Mouse (Mus musculus) olfactory bulb, adult 2 months (tissue): ENCODE results near the gene Stard7. TPM values are rescaled to one million over a fixed set of nuclear protein-coding genes. Genes with fewer than 3 reads are reported as not detected.
A peak's percentile ranks its signal among the peaks of the same experiment; 100 is the strongest.

Source experiments
- H3K27ac ChIP-seq: fragments of 200-500 bp; 2 replicates; pipeline ENCODE4 v1.5.1; 2012; ENCODE audit warnings: low read depth, low read length; ENCODE audit not compliant: insufficient read depth
- H3K4me1 ChIP-seq: fragments of 200-500 bp; 2 replicates; pipeline ENCODE4 v1.6.1; 2012; ENCODE audit warnings: low read length; ENCODE audit not compliant: control insufficient read depth, insufficient read depth
- H3K4me3 ChIP-seq: fragments of 200-500 bp; 2 replicates; pipeline ENCODE4 v1.5.1; 2012; ENCODE audit warnings: mild to moderate bottlenecking, low read depth, low read length, moderate library complexity; ENCODE audit not compliant: insufficient read depth
- CTCF ChIP-seq: fragments of 200-500 bp; IDR thresholded peaks from 2 replicates; pipeline ENCODE4 v1.5.1; 2012; ENCODE audit warnings: low read depth, mild to moderate bottlenecking, low read length, moderate library complexity; ENCODE audit not compliant: insufficient read depth
- POLR2A ChIP-seq: fragments of 200-500 bp; IDR thresholded peaks from 2 replicates; pipeline ENCODE4 v1.6.1; 2012; ENCODE audit warnings: mild to moderate bottlenecking, low read depth, low read length, moderate library complexity; ENCODE audit not compliant: insufficient read depth
- WGBS: fragments of 180-500 bp; shearing (Covaris S2); methylation state at CpG from one replicate; pipeline ENCODE4 v1.1.7; 2018; 5-methylcytosine and 5-hydroxymethylcytosine counted together
- polyA plus RNA-seq: library from polyadenylated mRNA; stranded (reverse); fragments of >200 nt; gene quantifications from 2 replicates; pipeline ENCODE4 v1.2.4, GENCODE M21; 2012; ENCODE audit warnings: low replicate concordance; ENCODE audit not compliant: missing spikeins, insufficient read depth, insufficient read length

Gene Stard7
- polyA plus RNA-seq, 1 experiment: not detected

- WGBS: 47% methylated on average over 3 of the region's 3 CpGs
Measured at GRCm38 (mm10) chr2:127251457-127251856, 18.6 kb upstream of the Stard7 start.

GRCm38 (mm10) chr2:127251880-127252527, 18.0 kb upstream of the Stard7 start:
- Histone ChIP-seq H3K4me1 (peaks cover 11% of the 10 kb centered on the region), H3K4me3 (no peak overlapping the region), H3K27ac (no peak overlapping the region)
- 67% methylated on average over 3 of the region's 3 CpGs for WGBS
- TF ChIP-seq CTCF: no peak
- no peak for TF ChIP-seq POLR2A

More at GRCm38 (mm10) chr2:127251457-127251856, 18.6 kb upstream of the Stard7 start:
- Histone ChIP-seq H3K4me3 (no peak overlapping the region), H3K27ac (no peak overlapping the region), H3K4me1 (peaks cover 14% of the 10 kb centered on the region)
- TF ChIP-seq CTCF (no peak), POLR2A (no peak)

- H3K4me1 ChIP-seq: peaks cover 11% of the 10 kb centered on the region
- WGBS: 87% methylated on average over 5 of the region's 5 CpGs
- H3K4me3 ChIP-seq: no peak overlapping the region
- TF ChIP-seq CTCF (no peak), POLR2A (no peak)
- H3K27ac ChIP-seq: no peak overlapping the region
Measured at GRCm38 (mm10) chr2:127252787-127253186, 17.2 kb upstream of the Stard7 start.

GRCm38 (mm10) chr2:127254604-127255134, 15.3 kb upstream of the Stard7 start:
- no peak for TF ChIP-seq CTCF
- TF ChIP-seq POLR2A: no peak
- Histone ChIP-seq H3K27ac (no peak overlapping the region), H3K4me3 (no peak overlapping the region), H3K4me1 (peaks cover 9% of the 10 kb centered on the region)
- 80% methylated on average over 3 of the region's 3 CpGs for WGBS

- Histone ChIP-seq H3K4me3 (no peak overlapping the region), H3K27ac (no peak overlapping the region), H3K4me1 (peaks cover 6% of the 10 kb centered on the region)
- WGBS: 82% methylated on average over 6 of the region's 6 CpGs
- TF ChIP-seq CTCF (no peak), POLR2A (no peak)
Measured at GRCm38 (mm10) chr2:127255294-127255693, 14.7 kb upstream of the Stard7 start.

- Histone ChIP-seq H3K4me1 (no peaks in the 10 kb centered on the region), H3K4me3 (no peak overlapping the region), H3K27ac (no peak overlapping the region)
- TF ChIP-seq CTCF (no peak), POLR2A (no peak)
- WGBS: 78% methylated on average over 5 of the region's 5 CpGs
Measured at GRCm38 (mm10) chr2:127259340-127259739, 10.7 kb upstream of the Stard7 start.

GRCm38 (mm10) chr2:127262480-127262879, 7.5 kb upstream of the Stard7 start:
- no peak for TF ChIP-seq CTCF
- no peak for TF ChIP-seq POLR2A
- H3K4me1 ChIP-seq: no peaks in the 10 kb centered on the region
- H3K27ac ChIP-seq: no peak overlapping the region
- H3K4me3 ChIP-seq: no peak overlapping the region

- WGBS: 29% methylated on average over 4 of the region's 4 CpGs
- H3K4me1 ChIP-seq: peaks cover 4% of the 10 kb centered on the region; the same call in 1 of the 2 replicates
- H3K4me3 ChIP-seq: no peak overlapping the region
- H3K27ac ChIP-seq: no peak overlapping the region
- TF ChIP-seq POLR2A (no peak), CTCF (no peak)
Measured at GRCm38 (mm10) chr2:127267854-127268253, 2.2 kb upstream of the Stard7 start.

- Histone ChIP-seq H3K4me1 (peaks cover 9% of the 10 kb centered on the region; the same call in 1 of the 2 replicates), H3K4me3 (peak overlapping the region; percentile 87), H3K27ac (peak overlapping the region; percentile 80)
- TF ChIP-seq POLR2A (no peak; the same call in 1 of the 2 replicates), CTCF (no peak)
- under 1% methylated on average over 75 of the region's 75 CpGs for WGBS
Measured at GRCm38 (mm10) chr2:127270300-127271041, 453 bp downstream of the Stard7 start.
